ENCODE assay signal across 8 mouse cellular contexts in genomic region chr11:50326302-50326966, GRCm38 (mm10). TPM values are rescaled to one million over a fixed set of nuclear protein-coding genes. Genes with fewer than 3 reads are reported as not detected.
DNase-seq lines count a peak whose midpoint lies in the region; ATAC-seq lines count a peak whose summit lies in the region.

No protein-coding gene starts in this region.

- no peaks in the 10 kb centered on the region for H3K27me3 ChIP-seq in neural tube, embryonic 11.5 days (ENCODE audit: control insufficient read depth, insufficient read depth, low read length)
- H3K27me3 ChIP-seq in embryonic facial prominence, embryonic 14.5 days (replicated peaks; ENCODE audit: control insufficient read depth, insufficient read depth, low read length): no peaks in the 10 kb centered on the region
- H3K27me3 ChIP-seq in limb, embryonic 11.5 days (ENCODE audit: control insufficient read depth, insufficient read depth, low read length): no peaks in the 10 kb centered on the region
- H3K27me3 ChIP-seq in stomach, embryonic 14.5 days (ENCODE audit: control insufficient read depth, insufficient read depth, low read length): no peaks in the 10 kb centered on the region

- peak overlapping the region; percentile 78 for H3K27ac ChIP-seq in neural tube, embryonic 11.5 days (ENCODE audit: low read depth, low read length)
- H3K27ac ChIP-seq in embryonic facial prominence, embryonic 14.5 days (replicated peaks; ENCODE audit: low read depth, low read length): peak overlapping the region; percentile 92
- peak overlapping the region; percentile 83 for H3K27ac ChIP-seq in limb, embryonic 11.5 days (replicated peaks; ENCODE audit: low read depth, low read length)
- peak overlapping the region; percentile 74 for H3K27ac ChIP-seq in stomach, embryonic 14.5 days (ENCODE audit: low read length)

- H3K36me3 ChIP-seq in neural tube, embryonic 11.5 days (ENCODE audit: control insufficient read depth, insufficient read depth, low read length): no peaks in the 10 kb centered on the region
- H3K36me3 ChIP-seq in embryonic facial prominence, embryonic 14.5 days (ENCODE audit: control insufficient read depth, insufficient read depth, low read length): no peaks in the 10 kb centered on the region
- H3K36me3 ChIP-seq in limb, embryonic 11.5 days (ENCODE audit: control insufficient read depth, insufficient read depth, low read length): no peaks in the 10 kb centered on the region
- no peaks in the 10 kb centered on the region for H3K36me3 ChIP-seq in stomach, embryonic 14.5 days (ENCODE audit: control insufficient read depth, insufficient read depth, low read length)

- 9% methylated on average over 7 of the region's 7 CpGs for WGBS in neural tube, embryonic 11.5 days
- WGBS in embryonic facial prominence, embryonic 14.5 days: 4% methylated on average over 7 of the region's 7 CpGs
- WGBS in limb, embryonic 11.5 days: 9% methylated on average over 7 of the region's 7 CpGs
- 5% methylated on average over 7 of the region's 7 CpGs for WGBS in stomach, embryonic 14.5 days

- peak overlapping the region; percentile 91 for H3K4me3 ChIP-seq in neural tube, embryonic 11.5 days (ENCODE audit: low read depth, low read length)
- H3K4me3 ChIP-seq in embryonic facial prominence, embryonic 14.5 days (ENCODE audit: low read depth, low read length): peak overlapping the region; percentile 96
- peak overlapping the region; percentile 74 for H3K4me3 ChIP-seq in limb, embryonic 11.5 days (ENCODE audit: low read depth, low read length)
- peak overlapping the region; percentile 87 for H3K4me3 ChIP-seq in stomach, embryonic 14.5 days (ENCODE audit: low read depth, low read length)

- no peak for ATAC-seq in neural tube, embryonic 11.5 days (ENCODE audit: insufficient read depth, low FRiP score, low TSS enrichment)
- ATAC-seq in embryonic facial prominence, embryonic 14.5 days (ENCODE audit: low read depth): no peak
- ATAC-seq in limb, embryonic 11.5 days (ENCODE audit: insufficient number of reproducible peaks, low FRiP score, low TSS enrichment, low read depth): no peak
- ATAC-seq in stomach, embryonic 14.5 days (ENCODE audit: insufficient number of reproducible peaks, insufficient read depth, low FRiP score, low read depth): no peak

- peaks cover 7% of the 10 kb centered on the region for H3K4me1 ChIP-seq in neural tube, embryonic 11.5 days (ENCODE audit: control insufficient read depth, insufficient read depth, low read length)
- peaks cover 21% of the 10 kb centered on the region for H3K4me1 ChIP-seq in embryonic facial prominence, embryonic 14.5 days (ENCODE audit: control insufficient read depth, insufficient read depth, low read length)
- H3K4me1 ChIP-seq in limb, embryonic 11.5 days (ENCODE audit: control insufficient read depth, insufficient read depth, low read length): peaks cover 4% of the 10 kb centered on the region; the same call in 1 of the 2 replicates
- H3K4me1 ChIP-seq in stomach, embryonic 14.5 days (ENCODE audit: control insufficient read depth, insufficient read depth, low read length): peaks cover 18% of the 10 kb centered on the region

- H3K9ac ChIP-seq in neural tube, embryonic 11.5 days (ENCODE audit: low read length): peak overlapping the region; percentile 97
- peak overlapping the region; percentile 84 for H3K9ac ChIP-seq in embryonic facial prominence, embryonic 14.5 days (ENCODE audit: low read depth, low read length)
- peak overlapping the region; percentile 84 for H3K9ac ChIP-seq in limb, embryonic 11.5 days (ENCODE audit: low read length)
- H3K9ac ChIP-seq in stomach, embryonic 14.5 days (replicated peaks; ENCODE audit: low read depth, low read length): peak overlapping the region; percentile 49

- no peak for DNase-seq in neural tube, embryonic 11.5 days (ENCODE audit: low spot score)
- no peak for DNase-seq in neural tube, embryonic 10.5 days (ENCODE audit: extremely low spot score, low spot score)
- DNase-seq in embryonic facial prominence, embryonic 14.5 days (ENCODE audit: low spot score): peak; percentile 6
- DNase-seq in limb, embryonic 11.5 days (ENCODE audit: low spot score): no peak
- DNase-seq in urinary bladder, adult 18-20 months (ENCODE audit: low spot score in 2 of 2): no peak
- no peak for DNase-seq in spleen, postnatal 4 days (ENCODE audit: low spot score in 2 of 2)
- no peak for DNase-seq in adrenal gland, postnatal 36 days

- H3K4me2 ChIP-seq in neural tube, embryonic 11.5 days (ENCODE audit: low read depth): peak overlapping the region; percentile 48
- peak overlapping the region; percentile 77 for H3K4me2 ChIP-seq in embryonic facial prominence, embryonic 14.5 days (ENCODE audit: low read depth, low read length)
- H3K4me2 ChIP-seq in limb, embryonic 11.5 days (ENCODE audit: low read depth, severe bottlenecking): peak overlapping the region; percentile 70
- peak overlapping the region; percentile 55 for H3K4me2 ChIP-seq in stomach, embryonic 14.5 days (replicated peaks; ENCODE audit: low read depth, low read length)

- no peaks in the 10 kb centered on the region for H3K9me3 ChIP-seq in neural tube, embryonic 11.5 days (ENCODE audit: control insufficient read depth, low read length)
- no peaks in the 10 kb centered on the region for H3K9me3 ChIP-seq in embryonic facial prominence, embryonic 14.5 days (ENCODE audit: control insufficient read depth, low read length)
- no peaks in the 10 kb centered on the region for H3K9me3 ChIP-seq in limb, embryonic 11.5 days (ENCODE audit: control insufficient read depth, low read length)
- no peaks in the 10 kb centered on the region for H3K9me3 ChIP-seq in stomach, embryonic 14.5 days (ENCODE audit: control insufficient read depth, low read depth, low read length)

RNA-seq across cellular contexts. Expression of gene Canx, which starts 1.0 kb away (rescaled TPM):
- 240 and 252 TPM in 2 replicates for polyA plus RNA-seq in neural tube, embryonic 11.5 days (2014; fragmentation: Nextera tagmentation; extraction: Ambion mirVana)
- 258 and 271 TPM in 2 replicates for polyA plus RNA-seq in embryonic facial prominence, embryonic 14.5 days (2014; fragmentation: Nextera tagmentation; extraction: Ambion mirVana)
- 242 and 250 TPM in 2 replicates for polyA plus RNA-seq in limb, embryonic 11.5 days (2014; fragmentation: Nextera tagmentation; extraction: Ambion mirVana)
- 221 and 248 TPM in 2 replicates for polyA plus RNA-seq in stomach, embryonic 14.5 days (2014; fragmentation: Nextera tagmentation; extraction: Ambion mirVana)
- 100 to 1,000 TPM; 473 to 490 TPM for total RNA-seq in adrenal gland, postnatal 36 days (2021)

RNA-seq across cellular contexts. Expression of gene Cby3, which starts 27.8 kb away (rescaled TPM):
- not detected in 2 replicates for polyA plus RNA-seq in neural tube, embryonic 11.5 days (2014; fragmentation: Nextera tagmentation; extraction: Ambion mirVana)
- 0.35 TPM in 1 of 2 replicates, not detected in the other for polyA plus RNA-seq in embryonic facial prominence, embryonic 14.5 days (2014; fragmentation: Nextera tagmentation; extraction: Ambion mirVana)
- 0.28 TPM in 1 of 2 replicates, not detected in the other for polyA plus RNA-seq in limb, embryonic 11.5 days (2014; fragmentation: Nextera tagmentation; extraction: Ambion mirVana)
- 0.51 TPM in 1 of 2 replicates, not detected in the other for polyA plus RNA-seq in stomach, embryonic 14.5 days (2014; fragmentation: Nextera tagmentation; extraction: Ambion mirVana)
- total RNA-seq in adrenal gland, postnatal 36 days (2021): not detected

RNA-seq across cellular contexts. Expression of gene Maml1, which starts 34.3 kb away (rescaled TPM):
- 10.7 and 11.1 TPM in 2 replicates for polyA plus RNA-seq in neural tube, embryonic 11.5 days (2014; fragmentation: Nextera tagmentation; extraction: Ambion mirVana)
- polyA plus RNA-seq in embryonic facial prominence, embryonic 14.5 days (2014; fragmentation: Nextera tagmentation; extraction: Ambion mirVana): 10.0 and 10.7 TPM in 2 replicates
- 14.4 and 14.6 TPM in 2 replicates for polyA plus RNA-seq in limb, embryonic 11.5 days (2014; fragmentation: Nextera tagmentation; extraction: Ambion mirVana)
- 9.9 and 10.0 TPM in 2 replicates for polyA plus RNA-seq in stomach, embryonic 14.5 days (2014; fragmentation: Nextera tagmentation; extraction: Ambion mirVana)
- 10 to 100 TPM; 24.7 to 26.0 TPM for total RNA-seq in adrenal gland, postnatal 36 days (2021)

RNA-seq across cellular contexts. Expression of gene Hnrnph1, which starts 50.4 kb away (rescaled TPM):
- 840 and 876 TPM in 2 replicates for polyA plus RNA-seq in neural tube, embryonic 11.5 days (2014; fragmentation: Nextera tagmentation; extraction: Ambion mirVana)
- 386 and 420 TPM in 2 replicates for polyA plus RNA-seq in embryonic facial prominence, embryonic 14.5 days (2014; fragmentation: Nextera tagmentation; extraction: Ambion mirVana)
- polyA plus RNA-seq in limb, embryonic 11.5 days (2014; fragmentation: Nextera tagmentation; extraction: Ambion mirVana): 809 and 820 TPM in 2 replicates
- polyA plus RNA-seq in stomach, embryonic 14.5 days (2014; fragmentation: Nextera tagmentation; extraction: Ambion mirVana): 475 and 496 TPM in 2 replicates
- 100 to 1,000 TPM; 212 to 305 TPM for total RNA-seq in adrenal gland, postnatal 36 days (2021)
